ENCODE assay signal across 15 mouse cellular contexts in the genomic region with DNA sequence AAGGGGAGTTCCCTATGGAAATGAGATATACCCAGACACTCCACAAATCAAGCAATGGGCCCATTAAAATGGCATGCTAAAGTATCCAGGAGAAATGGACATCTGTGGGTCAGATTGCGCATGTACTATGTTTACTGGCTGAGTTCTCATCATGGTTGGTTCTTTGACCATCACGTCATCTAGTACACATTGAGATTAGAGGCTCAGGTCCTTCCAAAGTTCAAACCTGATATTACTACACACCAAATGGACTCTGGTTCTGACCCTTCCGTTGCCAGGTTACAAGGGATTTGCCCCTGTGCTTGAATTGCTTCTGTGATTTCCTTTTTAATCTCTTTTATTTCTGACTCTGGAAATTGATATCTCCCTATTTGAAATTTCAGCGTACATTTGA.
A peak's percentile ranks its signal among the peaks of the same experiment; 100 is the strongest.
DNase-seq lines count a peak whose midpoint lies in the region; ATAC-seq and TF ChIP-seq lines count a peak whose summit lies in the region.
"Had no signal": no experiment of that assay in that cellular context is flagged by ENCODE, and none has a peak within 500 bp of the region (broad histone marks: within the 10 kb centered on the region; RNA-seq: fewer than 3 reads in every experiment).

No protein-coding gene starts in this region.

- peaks cover 16% of the 10 kb centered on the region for H3K4me1 ChIP-seq in embryonic facial prominence, embryonic 12.5 days
- H3K4me1 ChIP-seq in embryonic facial prominence, embryonic 10.5 days: peaks cover 31% of the 10 kb centered on the region
- peaks cover 9% of the 10 kb centered on the region for H3K4me1 ChIP-seq in cortical plate, adult 2 months (ENCODE audit: control insufficient read depth, insufficient read depth, low read length)
- H3K4me1 ChIP-seq in hindbrain, embryonic 11.5 days (replicated peaks; ENCODE audit: control insufficient read depth, insufficient read depth, low read length): 0 out of 2 replicates have a peak, but pooled peaks cover 4% of the 10 kb centered on the region
- peaks cover 50% of the 10 kb centered on the region for H3K4me1 ChIP-seq in midbrain, embryonic 13.5 days (replicated peaks)

- no peak for TF ChIP-seq POLR2A in cortical plate, adult 2 months (IDR thresholded peaks at IDR 0.05; ENCODE audit: extremely low read depth, insufficient read depth, low read length)

- peak overlapping the region; percentile 70; the same call in 1 of the 2 replicates for H3K4me2 ChIP-seq in embryonic facial prominence, embryonic 12.5 days (replicated peaks)
- peak overlapping the region; percentile 67; the same call in 1 of the 2 replicates for H3K4me2 ChIP-seq in hindbrain, embryonic 11.5 days (replicated peaks; ENCODE audit: low read depth, low read length)
- H3K4me2 ChIP-seq in midbrain, embryonic 13.5 days (replicated peaks): peak overlapping the region; percentile 70

- no peak overlapping the region for H3K27ac ChIP-seq in embryonic facial prominence, embryonic 12.5 days
- H3K27ac ChIP-seq in embryonic facial prominence, embryonic 10.5 days (replicated peaks): no peak overlapping the region
- H3K27ac ChIP-seq in cortical plate, adult 2 months (ENCODE audit: insufficient read depth, low read length): peak overlapping the region; percentile 88
- peak overlapping the region; percentile 94; the same call in 1 of the 2 replicates for H3K27ac ChIP-seq in hindbrain, embryonic 11.5 days (ENCODE audit: low read depth, low read length)
- H3K27ac ChIP-seq in midbrain, embryonic 13.5 days: peak overlapping the region; percentile 76
- H3K27ac ChIP-seq: heart, embryonic 15.5 days had no signal

- WGBS in embryonic facial prominence, embryonic 12.5 days: 79% methylated on average over 4 of the region's 4 CpGs
- WGBS in embryonic facial prominence, embryonic 10.5 days: 89% methylated on average over 4 of the region's 4 CpGs
- WGBS in hindbrain, embryonic 11.5 days: 81% methylated on average over 4 of the region's 4 CpGs
- 58% methylated on average over 4 of the region's 4 CpGs for WGBS in midbrain, embryonic 13.5 days

- no peak for ATAC-seq in embryonic facial prominence, embryonic 12.5 days (ENCODE audit: insufficient number of reproducible peaks, insufficient read depth, low FRiP score, low TSS enrichment)
- ATAC-seq in hindbrain, embryonic 11.5 days (ENCODE audit: low FRiP score): no peak
- no peak for ATAC-seq in midbrain, embryonic 13.5 days
- ATAC-seq: inflammation-experienced regulatory T-cells, adult 6 months; Patski had no signal

- DNase-seq in embryonic facial prominence, embryonic 10.5 days (ENCODE audit: low spot score): no peak
- DNase-seq in hindbrain, embryonic 11.5 days (ENCODE audit: low spot score): peak; percentile 8
- DNase-seq in right cerebral cortex, postnatal 36 days (ENCODE audit: low spot score in 2 of 2): no peak
- no peak for DNase-seq in lung, postnatal 14 days
- no peak for DNase-seq in thymus, postnatal 10 days (ENCODE audit: low spot score in 2 of 2)
- DNase-seq: gastrocnemius, postnatal 14 days; kidney, postnatal 14 days; lung, postnatal 10 days had no signal

- H3K4me3 ChIP-seq in embryonic facial prominence, embryonic 12.5 days: no peak overlapping the region
- no peak overlapping the region for H3K4me3 ChIP-seq in embryonic facial prominence, embryonic 10.5 days
- peak overlapping the region; percentile 33 for H3K4me3 ChIP-seq in cortical plate, adult 2 months (ENCODE audit: insufficient read depth, low read length)
- 0 out of 2 replicates have a peak overlapping the region, but pooled peaks have one; percentile 1 for H3K4me3 ChIP-seq in hindbrain, embryonic 11.5 days (ENCODE audit: low read depth, low read length)
- peak overlapping the region; percentile 45 for H3K4me3 ChIP-seq in midbrain, embryonic 13.5 days (replicated peaks)
- H3K4me3 ChIP-seq: erythroblast, embryonic 14.5 days; heart, embryonic 15.5 days had no signal

- no peaks in the 10 kb centered on the region for H3K36me3 ChIP-seq in embryonic facial prominence, embryonic 12.5 days
- no peaks in the 10 kb centered on the region for H3K36me3 ChIP-seq in embryonic facial prominence, embryonic 10.5 days (replicated peaks)
- H3K36me3 ChIP-seq in hindbrain, embryonic 11.5 days (ENCODE audit: control insufficient read depth, insufficient read depth, low read length): no peaks in the 10 kb centered on the region
- H3K36me3 ChIP-seq in midbrain, embryonic 13.5 days: no peaks in the 10 kb centered on the region
- H3K36me3 ChIP-seq: heart, embryonic 15.5 days had no signal

- no peaks in the 10 kb centered on the region for H3K27me3 ChIP-seq in embryonic facial prominence, embryonic 12.5 days
- peaks cover 28% of the 10 kb centered on the region for H3K27me3 ChIP-seq in embryonic facial prominence, embryonic 10.5 days (replicated peaks; ENCODE audit: low read depth, poor library complexity, severe bottlenecking)
- H3K27me3 ChIP-seq in hindbrain, embryonic 11.5 days (ENCODE audit: control insufficient read depth, insufficient read depth, low read length): no peaks in the 10 kb centered on the region
- H3K27me3 ChIP-seq in midbrain, embryonic 13.5 days: peaks cover 11% of the 10 kb centered on the region

- no peak for TF ChIP-seq CTCF in cortical plate, adult 2 months (IDR thresholded peaks at IDR 0.05; ENCODE audit: extremely low read depth, insufficient read depth, low read length)

- H3K9me3 ChIP-seq in embryonic facial prominence, embryonic 12.5 days: no peaks in the 10 kb centered on the region
- H3K9me3 ChIP-seq in embryonic facial prominence, embryonic 10.5 days: no peaks in the 10 kb centered on the region
- no peaks in the 10 kb centered on the region for H3K9me3 ChIP-seq in hindbrain, embryonic 11.5 days (ENCODE audit: control insufficient read depth, low read length)
- no peaks in the 10 kb centered on the region for H3K9me3 ChIP-seq in midbrain, embryonic 13.5 days
- H3K9me3 ChIP-seq: heart, embryonic 15.5 days had no signal

- H3K9ac ChIP-seq in embryonic facial prominence, embryonic 12.5 days: no peak overlapping the region
- no peak overlapping the region; the same call in 1 of the 2 replicates for H3K9ac ChIP-seq in hindbrain, embryonic 11.5 days (ENCODE audit: low read depth, low read length)
- H3K9ac ChIP-seq in midbrain, embryonic 13.5 days (replicated peaks): peak overlapping the region; percentile 60
- H3K9ac ChIP-seq: heart, embryonic 15.5 days had no signal

Comparison
In these comparisons a context has a peak if more than half of its experiments do, and no peak if none do; other contexts are left out.
1. H3K27ac ChIP-seq: peak in cortical plate, adult 2 months (single experiment), hindbrain, embryonic 11.5 days (single experiment) and midbrain, embryonic 13.5 days (single experiment); none in embryonic facial prominence, embryonic 12.5 days (single experiment) and embryonic facial prominence, embryonic 10.5 days (single experiment).
2. H3K4me3 ChIP-seq: peak in cortical plate, adult 2 months (single experiment), hindbrain, embryonic 11.5 days (single experiment) and midbrain, embryonic 13.5 days (single experiment); none in embryonic facial prominence, embryonic 12.5 days (single experiment) and embryonic facial prominence, embryonic 10.5 days (single experiment).
3. Peak in every context shown above with its lines, with median percentiles within 50 percentile points of each other: H3K4me2 ChIP-seq.